Mouse (Mus musculus) midbrain, postnatal 0 days (tissue): ENCODE measurements around the gene Pxdc1. TPM values are rescaled to one million over a fixed set of nuclear protein-coding genes. Genes with fewer than 3 reads are reported as not detected.

Experiments used
- ATAC-seq: fragments of 200-750 bp; cut with Nextera tagmentation; 2 replicates; pipeline ENCODE4 v1.8.0; 2017; ENCODE audit warnings: moderate number of reproducible peaks, mild to moderate bottlenecking, moderate TSS enrichment, moderate library complexity; ENCODE audit not compliant: low FRiP score
- DNase-seq: peaks from one replicate; pipeline ENCODE4 v3.0.0-alpha.2; 2015; ENCODE audit warnings: low spot score
- H3K27ac ChIP-seq: fragments of 300-500 bp; sonication (generic); 2 replicates; pipeline ENCODE4 v1.5.1; 2014; ENCODE audit warnings: low read depth, mild to moderate bottlenecking, low read length, mixed read lengths
- H3K27me3 ChIP-seq: fragments of 300-500 bp; sonication (generic); 2 replicates; pipeline ENCODE4 v1.6.1; 2014; ENCODE audit warnings: low read length, control low read depth, mixed read lengths; ENCODE audit not compliant: insufficient read depth
- H3K36me3 ChIP-seq: fragments of 300-500 bp; sonication (generic); 2 replicates; pipeline ENCODE4 v1.6.1; 2014; ENCODE audit warnings: low read length, control low read depth, mixed read lengths; ENCODE audit not compliant: insufficient read depth
- H3K4me1 ChIP-seq: fragments of 300-500 bp; sonication (generic); 2 replicates; pipeline ENCODE4 v1.6.1; 2014; ENCODE audit warnings: mild to moderate bottlenecking, control low read depth, antibody characterized with exemption, low read length, mixed read lengths; ENCODE audit not compliant: insufficient read depth
- H3K4me2 ChIP-seq: fragments of 300-500 bp; sonication (generic); 2 replicates; pipeline ENCODE4 v1.6.1; 2014; ENCODE audit warnings: low read depth, mild to moderate bottlenecking, low read length, mixed read lengths; ENCODE audit not compliant: poor library complexity, severe bottlenecking
- H3K4me3 ChIP-seq: fragments of 300-500 bp; sonication (generic); 2 replicates; pipeline ENCODE4 v1.5.1; 2014; ENCODE audit warnings: low read depth, mild to moderate bottlenecking, low read length, moderate library complexity
- H3K9ac ChIP-seq: fragments of 300-500 bp; sonication (generic); replicated peaks from 2 replicates; pipeline ENCODE4 v1.6.1; 2014; ENCODE audit warnings: mild to moderate bottlenecking, low read length, moderate library complexity, mixed read lengths; ENCODE audit not compliant: poor library complexity, severe bottlenecking
- H3K9me3 ChIP-seq: fragments of 300-500 bp; sonication (generic); 2 replicates; pipeline ENCODE4 v1.6.1; 2016; ENCODE audit warnings: low read length, control low read depth
- CTCF ChIP-seq: IDR thresholded peaks from 2 replicates; pipeline ENCODE4 v1.5.1; 2016; ENCODE audit warnings: antibody characterized with exemption, mild to moderate bottlenecking
- WGBS: fragments of 180-500 bp; shearing (Covaris S2); extraction: QIAGEN DNeasy Blood & Tissue Kit; methylation state at CpG from one replicate; pipeline ENCODE4 v1.1.7; 2014; 5-methylcytosine and 5-hydroxymethylcytosine counted together
- polyA plus RNA-seq: library from polyadenylated mRNA; unstranded; fragments of >200 nt; fragmentation: Nextera tagmentation; extraction: Ambion mirVana; gene quantifications from 2 replicates; pipeline ENCODE4 v1.2.1, GENCODE M21; 2015
- total RNA-seq: library from RNA; depleted of rRNA; stranded (reverse); fragments of >200 nt; gene quantifications from 2 replicates; pipeline ENCODE4 v1.2.3, GENCODE M21; 2014

Pxdc1 gene
- total and polyA plus RNA-seq, 2 experiments from 2014 or later, result 7.8 to 12.7 TPM

DNA sequence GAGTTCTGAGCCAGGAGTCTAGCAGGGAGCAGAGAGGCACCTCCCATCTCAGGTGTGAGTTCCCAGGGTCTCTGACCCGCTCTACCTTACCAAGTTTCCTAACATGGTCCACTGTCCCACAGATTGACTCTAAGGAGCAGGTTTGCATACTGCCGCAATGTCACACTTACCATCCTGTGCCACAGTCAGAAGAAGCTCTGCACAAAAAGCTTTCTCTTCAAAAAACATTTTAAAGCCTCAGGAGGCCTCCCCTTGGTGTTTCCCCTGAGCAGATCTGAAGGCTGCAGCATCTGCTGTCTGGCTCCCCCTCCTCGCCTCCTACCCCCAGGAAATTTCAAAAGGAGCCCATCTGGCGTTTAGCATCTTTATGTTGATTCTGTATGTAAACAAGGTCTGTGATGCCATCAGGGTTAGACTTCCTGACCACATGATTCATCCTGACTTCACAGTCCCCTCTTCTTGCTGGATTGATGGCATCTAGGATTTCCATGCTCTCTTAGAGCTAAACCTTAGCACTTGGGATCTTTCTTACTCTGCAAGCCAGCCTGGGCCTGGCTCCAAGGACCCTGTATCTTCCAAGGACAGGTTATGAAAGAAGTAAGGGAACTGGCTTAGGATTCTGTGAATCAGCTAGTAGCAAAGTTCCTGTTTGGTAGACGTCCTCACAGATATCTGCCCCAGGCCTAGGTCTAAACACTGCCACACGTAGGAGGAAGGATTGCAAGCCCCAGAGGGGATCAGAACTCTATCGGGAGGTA, 31.9 kb upstream of the Pxdc1 start:
- DNase-seq, result no peak
- no peak overlapping the region for H3K4me3 ChIP-seq
- H3K4me2 ChIP-seq, result no peak overlapping the region
- H3K27me3 ChIP-seq, result no peaks in the 10 kb centered on the region
- ATAC-seq, result no peak
- H3K36me3 ChIP-seq, result no peaks in the 10 kb centered on the region
- WGBS, result 74% methylated on average over 7 of the region's 7 CpGs
- no peak for TF ChIP-seq CTCF
- no peaks in the 10 kb centered on the region for H3K9me3 ChIP-seq
- H3K9ac ChIP-seq, result no peak overlapping the region
- no peak overlapping the region for H3K27ac ChIP-seq
- no peaks in the 10 kb centered on the region for H3K4me1 ChIP-seq

- H3K9ac ChIP-seq, result no peak overlapping the region
- TF ChIP-seq CTCF, result no peak
- ATAC-seq (no peak), DNase-seq (no peak)
- H3K27ac ChIP-seq, result no peak overlapping the region
- no peaks in the 10 kb centered on the region for H3K36me3 ChIP-seq
- no peak overlapping the region for H3K4me3 ChIP-seq
- H3K27me3 ChIP-seq, result no peaks in the 10 kb centered on the region
- no peak overlapping the region for H3K4me2 ChIP-seq
- H3K4me1 ChIP-seq, result no peaks in the 10 kb centered on the region
- WGBS, result 95% methylated on average over 18 of the region's 18 CpGs
- no peaks in the 10 kb centered on the region for H3K9me3 ChIP-seq
These were observed 30.6 kb upstream of the Pxdc1 start for GRCm38 (mm10) chr13:34683762-34684488.

DNA sequence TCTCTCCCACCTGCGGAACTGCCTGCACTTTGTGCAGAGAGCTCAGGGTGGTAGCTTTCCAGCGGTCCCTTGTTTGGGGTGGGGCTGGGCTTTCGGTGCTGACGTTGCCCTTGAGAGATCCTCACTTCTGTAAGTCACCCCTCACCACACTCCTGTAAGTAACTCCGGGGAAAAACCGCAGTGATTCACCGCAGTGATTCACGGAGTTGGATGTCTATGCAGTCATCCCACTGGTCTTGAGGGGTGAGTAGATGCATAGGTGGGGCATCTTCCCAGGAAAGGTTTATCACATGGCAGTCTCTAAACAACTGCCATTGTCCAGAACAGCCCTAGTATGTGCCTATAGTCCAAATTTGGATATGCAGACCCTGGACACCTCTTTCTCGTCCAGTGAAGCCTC, 30.0 kb upstream of the Pxdc1 start:
- H3K4me1 ChIP-seq, result no peaks in the 10 kb centered on the region
- H3K9ac ChIP-seq, result no peak overlapping the region
- no peaks in the 10 kb centered on the region for H3K9me3 ChIP-seq
- no peak overlapping the region for H3K4me3 ChIP-seq
- no peaks in the 10 kb centered on the region for H3K27me3 ChIP-seq
- ATAC-seq (no peak), DNase-seq (no peak)
- 87% methylated on average over 9 of the region's 9 CpGs for WGBS
- no peak for TF ChIP-seq CTCF
- H3K4me2 ChIP-seq, result no peak overlapping the region
- H3K27ac ChIP-seq, result no peak overlapping the region
- no peaks in the 10 kb centered on the region for H3K36me3 ChIP-seq

DNA sequence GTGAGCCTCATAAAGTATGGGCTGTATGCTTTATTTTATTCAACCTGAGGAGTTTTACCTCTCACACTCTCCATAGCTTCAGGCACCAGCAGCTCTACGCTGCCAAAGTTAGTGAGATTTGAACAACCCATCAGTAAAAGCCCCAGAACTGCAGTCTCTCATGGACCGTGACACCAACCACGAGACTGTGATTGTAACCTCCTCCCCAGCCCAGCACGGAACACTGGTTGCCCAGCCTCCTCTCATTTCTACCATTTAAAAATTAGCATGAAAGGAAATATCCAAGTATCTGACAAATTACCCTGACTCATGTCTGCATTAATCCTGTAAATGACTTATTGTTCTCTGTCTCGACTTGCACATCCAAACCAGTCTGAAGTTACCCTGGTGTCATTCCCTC, 23.2 kb upstream of the Pxdc1 start:
- ATAC-seq, result peak; percentile 41; the same call in 1 of the 2 replicates

GRCm38 (mm10) chr13:34675847-34676383, 22.6 kb upstream of the Pxdc1 start:
- Histone ChIP-seq H3K27ac (peak overlapping the region; percentile 43; the same call in 1 of the 2 replicates), H3K4me1 (no peaks in the 10 kb centered on the region), H3K36me3 (no peaks in the 10 kb centered on the region), H3K9ac (no peak overlapping the region), H3K4me2 (no peak overlapping the region; the same call in 1 of the 2 replicates), H3K27me3 (no peaks in the 10 kb centered on the region), H3K4me3 (no peak overlapping the region), H3K9me3 (no peaks in the 10 kb centered on the region)
- TF ChIP-seq CTCF, result no peak
- ATAC-seq, result 0 out of 2 replicates have a peak, but pooled peaks have one; percentile 52
- WGBS, result 4% methylated on average over 7 of the region's 7 CpGs
- peak; percentile 26 for DNase-seq

More for the DNA sequence above, 23.2 kb upstream of the Pxdc1 start:
- DNase-seq, result no peak
- 33% methylated on average over 5 of the region's 5 CpGs for WGBS
- no peak overlapping the region for H3K4me2 ChIP-seq
- H3K9ac ChIP-seq, result no peak overlapping the region
- no peak overlapping the region for H3K27ac ChIP-seq
- H3K36me3 ChIP-seq, result no peaks in the 10 kb centered on the region
- H3K9me3 ChIP-seq, result no peaks in the 10 kb centered on the region
- H3K27me3 ChIP-seq, result no peaks in the 10 kb centered on the region
- no peaks in the 10 kb centered on the region for H3K4me1 ChIP-seq
- no peak overlapping the region for H3K4me3 ChIP-seq
- no peak for TF ChIP-seq CTCF

- 90% methylated on average over 5 of the region's 5 CpGs for WGBS
- no peak overlapping the region for H3K9ac ChIP-seq
These were observed 20.1 kb upstream of the Pxdc1 start for GRCm38 (mm10) chr13:34673354-34673753.

More at GRCm38 (mm10) chr13:34673354-34673753, 20.1 kb upstream of the Pxdc1 start:
- no peaks in the 10 kb centered on the region for H3K36me3 ChIP-seq
- H3K27ac ChIP-seq, result no peak overlapping the region
- ATAC-seq (no peak), DNase-seq (no peak)
- no peak overlapping the region for H3K4me3 ChIP-seq
- H3K9me3 ChIP-seq, result no peaks in the 10 kb centered on the region
- no peak overlapping the region for H3K4me2 ChIP-seq
- TF ChIP-seq CTCF, result no peak
- no peaks in the 10 kb centered on the region for H3K27me3 ChIP-seq
- H3K4me1 ChIP-seq, result 0 out of 2 replicates have a peak, but pooled peaks cover 3% of the 10 kb centered on the region
